ENCODE assay signal across 11 mouse cellular contexts in genomic region chr1:127958801-127959200, GRCm38 (mm10).
A peak's percentile ranks its signal among the peaks of the same experiment; 100 is the strongest.
DNase-seq lines count a peak whose midpoint lies in the region; ATAC-seq lines count a peak whose summit lies in the region.
"Had no signal": no experiment of that assay in that cellular context is flagged by ENCODE, and none has a peak within 500 bp of the region (broad histone marks: within the 10 kb centered on the region; RNA-seq: fewer than 3 reads in every experiment).

No protein-coding gene starts in this region.

- no peaks in the 10 kb centered on the region for H3K27me3 ChIP-seq in heart, embryonic 13.5 days (replicated peaks)
- H3K27me3 ChIP-seq in lung, embryonic 16.5 days (ENCODE audit: control insufficient read depth, insufficient read depth, low read depth, low read length), result no peaks in the 10 kb centered on the region
- H3K27me3 ChIP-seq in hindbrain, embryonic 14.5 days (ENCODE audit: control insufficient read depth, insufficient read depth, low read length), result no peaks in the 10 kb centered on the region
- H3K27me3 ChIP-seq in stomach, embryonic 16.5 days (ENCODE audit: control insufficient read depth, insufficient read depth, low read length), result no peaks in the 10 kb centered on the region
- H3K27me3 ChIP-seq: Patski had no signal

- peaks cover 26% of the 10 kb centered on the region for H3K4me1 ChIP-seq in heart, embryonic 13.5 days
- H3K4me1 ChIP-seq in lung, embryonic 16.5 days (replicated peaks; ENCODE audit: control insufficient read depth, insufficient read depth, low read length), result peaks cover 10% of the 10 kb centered on the region
- peaks cover 11% of the 10 kb centered on the region for H3K4me1 ChIP-seq in hindbrain, embryonic 14.5 days (replicated peaks; ENCODE audit: control insufficient read depth, insufficient read depth, low read length)
- no peaks in the 10 kb centered on the region for H3K4me1 ChIP-seq in stomach, embryonic 16.5 days (ENCODE audit: control insufficient read depth, insufficient read depth, low read length)

- intact Hi-C loops in heart, postnatal 36 days (cut with DNase I), result no loop called here

- H3K9ac ChIP-seq in heart, embryonic 13.5 days, result no peak overlapping the region
- no peak overlapping the region for H3K9ac ChIP-seq in lung, embryonic 16.5 days (ENCODE audit: low read length)
- H3K9ac ChIP-seq in hindbrain, embryonic 14.5 days, result peak overlapping the region; percentile 31; the same call in 1 of the 2 replicates
- H3K9ac ChIP-seq in stomach, embryonic 16.5 days (ENCODE audit: low read length), result no peak overlapping the region

- H3K36me3 ChIP-seq in heart, embryonic 13.5 days, result peaks cover 30% of the 10 kb centered on the region
- peaks cover 3% of the 10 kb centered on the region; the same call in 1 of the 2 replicates for H3K36me3 ChIP-seq in lung, embryonic 16.5 days (ENCODE audit: control insufficient read depth, insufficient read depth, low read length)
- H3K36me3 ChIP-seq in hindbrain, embryonic 14.5 days (replicated peaks; ENCODE audit: control insufficient read depth, insufficient read depth), result no peaks in the 10 kb centered on the region
- H3K36me3 ChIP-seq in stomach, embryonic 16.5 days (ENCODE audit: control insufficient read depth, insufficient read depth, low read length), result no peaks in the 10 kb centered on the region

- no peak overlapping the region for H3K4me3 ChIP-seq in heart, embryonic 13.5 days
- H3K4me3 ChIP-seq in lung, embryonic 16.5 days (ENCODE audit: low read length), result no peak overlapping the region
- H3K4me3 ChIP-seq in hindbrain, embryonic 14.5 days (replicated peaks; ENCODE audit: low read length), result no peak overlapping the region
- no peak overlapping the region for H3K4me3 ChIP-seq in stomach, embryonic 16.5 days (replicated peaks; ENCODE audit: low read length)

- no peak for ATAC-seq in heart, embryonic 13.5 days (ENCODE audit: extremely low read depth, insufficient number of reproducible peaks, low FRiP score, low TSS enrichment)
- peak; percentile 51; the same call in 1 of the 2 replicates for ATAC-seq in lung, embryonic 16.5 days (ENCODE audit: low read depth)
- ATAC-seq in hindbrain, embryonic 14.5 days (ENCODE audit: low FRiP score), result peak; percentile 66; the same call in 1 of the 2 replicates
- ATAC-seq in stomach, embryonic 16.5 days (ENCODE audit: insufficient read depth, low FRiP score), result no peak
- ATAC-seq: Patski had no signal

- H3K9me3 ChIP-seq in heart, embryonic 13.5 days, result no peaks in the 10 kb centered on the region
- H3K9me3 ChIP-seq in lung, embryonic 16.5 days (ENCODE audit: control insufficient read depth, low read length), result no peaks in the 10 kb centered on the region
- H3K9me3 ChIP-seq in hindbrain, embryonic 14.5 days (ENCODE audit: control insufficient read depth, low read length), result no peaks in the 10 kb centered on the region
- H3K9me3 ChIP-seq in stomach, embryonic 16.5 days (replicated peaks; ENCODE audit: control insufficient read depth, low read length), result no peaks in the 10 kb centered on the region

- peak overlapping the region; percentile 19; the same call in 1 of the 2 replicates for H3K4me2 ChIP-seq in heart, embryonic 13.5 days
- H3K4me2 ChIP-seq in lung, embryonic 16.5 days (ENCODE audit: low read depth, low read length), result peak overlapping the region; percentile 12; the same call in 1 of the 2 replicates
- H3K4me2 ChIP-seq in hindbrain, embryonic 14.5 days (replicated peaks), result peak overlapping the region; percentile 35
- no peak overlapping the region for H3K4me2 ChIP-seq in stomach, embryonic 16.5 days (ENCODE audit: low read depth, low read length)

- 42% methylated on average over 5 of the region's 5 CpGs for WGBS in heart, embryonic 13.5 days
- 35% methylated on average over 5 of the region's 5 CpGs for WGBS in lung, embryonic 16.5 days
- 30% methylated on average over 5 of the region's 5 CpGs for WGBS in hindbrain, embryonic 14.5 days
- 35% methylated on average over 5 of the region's 5 CpGs for WGBS in stomach, embryonic 16.5 days

- H3K27ac ChIP-seq in heart, embryonic 13.5 days (replicated peaks), result peak overlapping the region; percentile 73
- H3K27ac ChIP-seq in lung, embryonic 16.5 days (ENCODE audit: low read length), result peak overlapping the region; percentile 61
- peak overlapping the region; percentile 73 for H3K27ac ChIP-seq in hindbrain, embryonic 14.5 days
- H3K27ac ChIP-seq in stomach, embryonic 16.5 days (ENCODE audit: low read length), result 0 out of 2 replicates have a peak overlapping the region, but pooled peaks have one; percentile 5

- DNase-seq in heart, postnatal 36 days, result no peak
- DNase-seq in lung, postnatal 14 days, result no peak
- DNase-seq in hindbrain, embryonic 14.5 days (ENCODE audit: low spot score), result peak; percentile 47
- DNase-seq in natural killer cell, adult 2 months (ENCODE audit: low spot score in 2 of 2), result no peak
- no peak for DNase-seq in frontal cortex, adult 2 months (ENCODE audit: extremely low spot score in 1 of 2, low spot score in 1 of 2)
- DNase-seq: B cell, adult 2 months; kidney, adult 9 months had no signal

Comparison
In these comparisons a context has a peak if more than half of its experiments do, and no peak if none do; other contexts are left out.
1. ATAC-seq: peak in lung, embryonic 16.5 days (single experiment) and hindbrain, embryonic 14.5 days (single experiment); none in heart, embryonic 13.5 days (single experiment) and stomach, embryonic 16.5 days (single experiment).
2. H3K27ac ChIP-seq: peak in every context shown above with its lines; median percentile 73 in heart, embryonic 13.5 days; 73 in hindbrain, embryonic 14.5 days; 61 in lung, embryonic 16.5 days; 5 in stomach, embryonic 16.5 days.